Mouse (Mus musculus) stomach, embryonic 14.5 days (tissue): ENCODE measurements around the gene Hist1h2bb. TPM values are rescaled to one million over a fixed set of nuclear protein-coding genes. Genes with fewer than 3 reads are reported as not detected.
"Not testable (repeated sequence)": the region's sequence is repeated elsewhere in the genome, so short reads cannot be mapped to it uniquely, and the experiment has no call there.

Source experiments
- ATAC-seq: fragments of 200-750 bp; cut with Nextera tagmentation; 2 replicates; pipeline ENCODE4 v1.8.0; 2017; ENCODE audit warnings: low read depth, moderate TSS enrichment; ENCODE audit not compliant: insufficient number of reproducible peaks, insufficient read depth, low FRiP score
- H3K27ac ChIP-seq: fragments of 300-500 bp; sonication (generic); 2 replicates; pipeline ENCODE4 v1.5.1; 2014; ENCODE audit warnings: mild to moderate bottlenecking, low read length, moderate library complexity, mixed read lengths
- H3K27me3 ChIP-seq: fragments of 300-500 bp; sonication (generic); 2 replicates; pipeline ENCODE4 v1.6.1; 2014; ENCODE audit warnings: low read length, control low read depth, mixed read lengths; ENCODE audit not compliant: control insufficient read depth, insufficient read depth
- H3K36me3 ChIP-seq: fragments of 300-500 bp; sonication (generic); 2 replicates; pipeline ENCODE4 v1.6.1; 2014; ENCODE audit warnings: mild to moderate bottlenecking, control low read depth, low read length, moderate library complexity, mixed read lengths; ENCODE audit not compliant: control insufficient read depth, insufficient read depth
- H3K4me1 ChIP-seq: fragments of 300-500 bp; sonication (generic); 2 replicates; pipeline ENCODE4 v1.6.1; 2014; ENCODE audit warnings: low read length, control low read depth, mixed read lengths; ENCODE audit not compliant: control insufficient read depth, insufficient read depth
- H3K4me2 ChIP-seq: fragments of 300-500 bp; sonication (generic); replicated peaks from 2 replicates; pipeline ENCODE4 v1.6.1; 2014; ENCODE audit warnings: low read depth, low read length, control low read depth
- H3K4me3 ChIP-seq: fragments of 300-500 bp; sonication (generic); 2 replicates; pipeline ENCODE4 v1.5.1; 2014; ENCODE audit warnings: low read depth, low read length, control low read depth
- H3K9ac ChIP-seq: fragments of 300-500 bp; sonication (generic); replicated peaks from 2 replicates; pipeline ENCODE4 v1.6.1; 2014; ENCODE audit warnings: low read depth, mild to moderate bottlenecking, control low read depth, low read length, moderate library complexity, mixed read lengths
- H3K9me3 ChIP-seq: fragments of 300-500 bp; sonication (generic); 2 replicates; pipeline ENCODE4 v1.6.1; 2016; ENCODE audit warnings: low read depth, low read length, control low read depth; ENCODE audit not compliant: control insufficient read depth
- WGBS: fragments of 180-500 bp; shearing (Covaris S2); extraction: QIAGEN DNeasy Blood & Tissue Kit; methylation state at CpG from one replicate; pipeline ENCODE4 v1.1.7; 2014; 5-methylcytosine and 5-hydroxymethylcytosine counted together
- polyA plus RNA-seq: library from polyadenylated mRNA; unstranded; fragments of >200 nt; fragmentation: Nextera tagmentation; extraction: Ambion mirVana; gene quantifications from 2 replicates; pipeline ENCODE4 v1.2.1, GENCODE M21; 2014

The Hist1h2bb gene
- polyA plus RNA-seq, 1 experiment from 2014 or later: 2.0 TPM

- ATAC-seq, H3K36me3 ChIP-seq, H3K9me3 ChIP-seq, H3K4me1 ChIP-seq, H3K27ac ChIP-seq, H3K9ac ChIP-seq, H3K4me3 ChIP-seq, H3K4me2 ChIP-seq, H3K27me3 ChIP-seq: not testable (repeated sequence)
- WGBS: 15% methylated on average over 2 of the region's 2 CpGs
Measured at GRCm38 (mm10) chr13:23717593-23718245, 28.8 kb upstream of the Hist1h2bb start.

- no peak overlapping the region for H3K4me3 ChIP-seq
- WGBS: 69% methylated on average over 4 of the region's 4 CpGs
- no peaks in the 10 kb centered on the region for H3K9me3 ChIP-seq
- no peak for ATAC-seq
- H3K4me2 ChIP-seq: no peak overlapping the region
- H3K36me3 ChIP-seq: no peaks in the 10 kb centered on the region
- no peaks in the 10 kb centered on the region for H3K27me3 ChIP-seq
- H3K4me1 ChIP-seq: no peaks in the 10 kb centered on the region
- no peak overlapping the region for H3K9ac ChIP-seq
- H3K27ac ChIP-seq: no peak overlapping the region
Measured at GRCm38 (mm10) chr13:23724239-23724638, 22.3 kb upstream of the Hist1h2bb start.

GRCm38 (mm10) chr13:23725213-23725612 is 21.3 kb upstream of the Hist1h2bb start:
- Histone ChIP-seq H3K9ac (no peak overlapping the region), H3K27me3 (no peaks in the 10 kb centered on the region), H3K4me2 (no peak overlapping the region), H3K4me3 (no peak overlapping the region), H3K36me3 (no peaks in the 10 kb centered on the region), H3K9me3 (no peaks in the 10 kb centered on the region), H3K27ac (no peak overlapping the region), H3K4me1 (no peaks in the 10 kb centered on the region)
- 40% methylated on average over 1 of the region's 1 CpGs for WGBS
- no peak for ATAC-seq

- H3K9me3 ChIP-seq: no peaks in the 10 kb centered on the region
- no peak overlapping the region for H3K27ac ChIP-seq
- H3K27me3 ChIP-seq: no peaks in the 10 kb centered on the region
- no peak overlapping the region for H3K4me3 ChIP-seq
- 91% methylated on average over 18 of the region's 18 CpGs for WGBS
- H3K9ac ChIP-seq: no peak overlapping the region
- no peaks in the 10 kb centered on the region for H3K4me1 ChIP-seq
- no peaks in the 10 kb centered on the region for H3K36me3 ChIP-seq
- H3K4me2 ChIP-seq: no peak overlapping the region
- no peak for ATAC-seq
Measured at GRCm38 (mm10) chr13:23728472-23729191, 17.9 kb upstream of the Hist1h2bb start.

- Histone ChIP-seq H3K4me1 (no peaks in the 10 kb centered on the region), H3K4me2 (no peak overlapping the region), H3K4me3 (no peak overlapping the region), H3K27ac (no peak overlapping the region), H3K27me3 (no peaks in the 10 kb centered on the region), H3K9me3 (no peaks in the 10 kb centered on the region), H3K36me3 (no peaks in the 10 kb centered on the region), H3K9ac (no peak overlapping the region)
- WGBS: 90% methylated on average over 9 of the region's 9 CpGs
- no peak for ATAC-seq
Measured at GRCm38 (mm10) chr13:23729192-23729525, 17.4 kb upstream of the Hist1h2bb start.

GRCm38 (mm10) chr13:23729706-23730105 is 16.8 kb upstream of the Hist1h2bb start:
- no peak overlapping the region for H3K4me3 ChIP-seq
- WGBS: 91% methylated on average over 5 of the region's 5 CpGs
- H3K27ac ChIP-seq: no peak overlapping the region
- no peak for ATAC-seq
- no peaks in the 10 kb centered on the region for H3K36me3 ChIP-seq
- no peaks in the 10 kb centered on the region for H3K27me3 ChIP-seq
- H3K4me2 ChIP-seq: no peak overlapping the region
- no peaks in the 10 kb centered on the region for H3K4me1 ChIP-seq
- no peaks in the 10 kb centered on the region for H3K9me3 ChIP-seq
- no peak overlapping the region for H3K9ac ChIP-seq

GRCm38 (mm10) chr13:23730479-23730878 is 16.1 kb upstream of the Hist1h2bb start:
- H3K9me3 ChIP-seq: no peaks in the 10 kb centered on the region
- H3K4me1 ChIP-seq: no peaks in the 10 kb centered on the region
- H3K9ac ChIP-seq: no peak overlapping the region
- ATAC-seq: peak; percentile 83
- no peak overlapping the region for H3K4me2 ChIP-seq
- H3K27me3 ChIP-seq: no peaks in the 10 kb centered on the region
- no peak overlapping the region for H3K4me3 ChIP-seq
- no peaks in the 10 kb centered on the region for H3K36me3 ChIP-seq
- 20% methylated on average over 8 of the region's 8 CpGs for whole genome bisulfite sequencing
- H3K27ac ChIP-seq: no peak overlapping the region

GRCm38 (mm10) chr13:23732156-23732804 is 14.3 kb upstream of the Hist1h2bb start:
- H3K27ac ChIP-seq: no peak overlapping the region
- H3K9ac ChIP-seq: no peak overlapping the region
- H3K27me3 ChIP-seq: no peaks in the 10 kb centered on the region
- no peak overlapping the region for H3K4me3 ChIP-seq
- no peak for ATAC-seq
- H3K9me3 ChIP-seq: no peaks in the 10 kb centered on the region
- H3K4me2 ChIP-seq: no peak overlapping the region
- 23% methylated on average over 8 of the region's 8 CpGs for WGBS
- no peaks in the 10 kb centered on the region for H3K36me3 ChIP-seq
- no peaks in the 10 kb centered on the region for H3K4me1 ChIP-seq
